Comparison of ENCODE assay signal across 11 mouse cellular contexts in genomic region chr1:185515526-185515979, GRCm38 (mm10).
DNase-seq lines count a peak whose midpoint lies in the region; ATAC-seq lines count a peak whose summit lies in the region.
"Had no signal": no experiment of that assay in that cellular context is flagged by ENCODE, and none has a peak within 500 bp of the region (broad histone marks: within the 10 kb centered on the region; RNA-seq: fewer than 3 reads in every experiment).

No protein-coding gene starts in this region.

- H3K27ac ChIP-seq in heart, embryonic 13.5 days (replicated peaks): no peak overlapping the region
- H3K27ac ChIP-seq in neural tube, embryonic 12.5 days: no peak overlapping the region
- H3K27ac ChIP-seq in intestine, embryonic 14.5 days (ENCODE audit: low read depth): no peak overlapping the region
- H3K27ac ChIP-seq in stomach, embryonic 15.5 days: no peak overlapping the region
- H3K27ac ChIP-seq: left cerebral cortex, adult 2 months; macrophage had no signal

- WGBS in heart, embryonic 13.5 days: 27% methylated on average over 12 of the region's 14 CpGs
- 52% methylated on average over 14 of the region's 14 CpGs for WGBS in neural tube, embryonic 12.5 days
- 50% methylated on average over 14 of the region's 14 CpGs for WGBS in intestine, embryonic 14.5 days
- 54% methylated on average over 14 of the region's 14 CpGs for WGBS in stomach, embryonic 15.5 days

- H3K4me3 ChIP-seq in heart, embryonic 13.5 days: peak overlapping the region; percentile 29
- no peak overlapping the region for H3K4me3 ChIP-seq in neural tube, embryonic 12.5 days
- H3K4me3 ChIP-seq in intestine, embryonic 14.5 days (ENCODE audit: low read depth, low read length): no peak overlapping the region
- no peak overlapping the region for H3K4me3 ChIP-seq in stomach, embryonic 15.5 days (replicated peaks)
- H3K4me3 ChIP-seq: left cerebral cortex, adult 2 months had no signal

- no peaks in the 10 kb centered on the region for H3K36me3 ChIP-seq in heart, embryonic 13.5 days
- no peaks in the 10 kb centered on the region for H3K36me3 ChIP-seq in neural tube, embryonic 12.5 days
- H3K36me3 ChIP-seq in intestine, embryonic 14.5 days (ENCODE audit: control insufficient read depth, insufficient read depth, low read length): no peaks in the 10 kb centered on the region
- H3K36me3 ChIP-seq in stomach, embryonic 15.5 days: no peaks in the 10 kb centered on the region

- intact Hi-C loops in heart, postnatal 25 days (cut with DNase I): no loop called here

- peaks cover 7% of the 10 kb centered on the region for H3K4me1 ChIP-seq in heart, embryonic 13.5 days
- H3K4me1 ChIP-seq in neural tube, embryonic 12.5 days: no peaks in the 10 kb centered on the region
- no peaks in the 10 kb centered on the region for H3K4me1 ChIP-seq in intestine, embryonic 14.5 days (replicated peaks; ENCODE audit: control insufficient read depth, insufficient read depth, low read length)
- no peaks in the 10 kb centered on the region for H3K4me1 ChIP-seq in stomach, embryonic 15.5 days

- H3K9me3 ChIP-seq in heart, embryonic 13.5 days: no peaks in the 10 kb centered on the region
- H3K9me3 ChIP-seq in neural tube, embryonic 12.5 days: no peaks in the 10 kb centered on the region
- H3K9me3 ChIP-seq in intestine, embryonic 14.5 days (ENCODE audit: control insufficient read depth, low read length): no peaks in the 10 kb centered on the region
- H3K9me3 ChIP-seq in stomach, embryonic 15.5 days: no peaks in the 10 kb centered on the region

- H3K4me2 ChIP-seq in heart, embryonic 13.5 days: peak overlapping the region; percentile 61
- no peak overlapping the region for H3K4me2 ChIP-seq in neural tube, embryonic 12.5 days (replicated peaks)
- peak overlapping the region; percentile 8; the same call in 1 of the 2 replicates for H3K4me2 ChIP-seq in intestine, embryonic 14.5 days (ENCODE audit: low read length)
- no peak overlapping the region for H3K4me2 ChIP-seq in stomach, embryonic 15.5 days

- no peak for DNase-seq in heart, postnatal 25 days (ENCODE audit: low spot score)
- DNase-seq in neural tube, embryonic 10.5 days (ENCODE audit: extremely low spot score, low spot score): no peak
- no peak for DNase-seq in intestine, embryonic 14.5 days (ENCODE audit: low spot score)
- DNase-seq in adrenal gland, postnatal 4 days (ENCODE audit: low spot score in 2 of 2): no peak
- DNase-seq: kidney, adult 2 months had no signal

- H3K9ac ChIP-seq in heart, embryonic 13.5 days: peak overlapping the region; percentile 56
- H3K9ac ChIP-seq in neural tube, embryonic 12.5 days: no peak overlapping the region
- H3K9ac ChIP-seq in intestine, embryonic 14.5 days (ENCODE audit: low read length): no peak overlapping the region
- H3K9ac ChIP-seq in stomach, embryonic 15.5 days: no peak overlapping the region

- H3K27me3 ChIP-seq in heart, embryonic 13.5 days (replicated peaks): no peaks in the 10 kb centered on the region
- no peaks in the 10 kb centered on the region for H3K27me3 ChIP-seq in neural tube, embryonic 12.5 days (replicated peaks)
- no peaks in the 10 kb centered on the region for H3K27me3 ChIP-seq in intestine, embryonic 14.5 days (replicated peaks; ENCODE audit: control insufficient read depth, insufficient read depth, low read length)
- H3K27me3 ChIP-seq in stomach, embryonic 15.5 days (replicated peaks): no peaks in the 10 kb centered on the region

- peak; percentile 52; the same call in 1 of the 2 replicates for ATAC-seq in heart, embryonic 13.5 days (ENCODE audit: extremely low read depth, insufficient number of reproducible peaks, low FRiP score, low TSS enrichment)
- peak; percentile 48; the same call in 1 of the 2 replicates for ATAC-seq in neural tube, embryonic 12.5 days (ENCODE audit: low FRiP score, low read depth)
- peak; percentile 66 for ATAC-seq in intestine, embryonic 14.5 days (replicated peaks; ENCODE audit: low FRiP score, low TSS enrichment, low read depth)
- ATAC-seq in stomach, embryonic 15.5 days (ENCODE audit: insufficient read depth, low FRiP score, low read depth): peak; percentile 96
- no peak for ATAC-seq in megakaryocyte progenitor cell, adult 5-6 weeks (replicated peaks; ENCODE audit: poor library complexity)

Comparison
In these comparisons a context has a peak if more than half of its experiments do, and no peak if none do; other contexts are left out.
1. H3K4me2 ChIP-seq: peak in heart, embryonic 13.5 days (single experiment) and intestine, embryonic 14.5 days (single experiment); none in neural tube, embryonic 12.5 days (single experiment) and stomach, embryonic 15.5 days (single experiment).